Mouse (Mus musculus): ENCODE measurements around the gene Bgn. TPM values are rescaled to one million over a fixed set of nuclear protein-coding genes. Genes with fewer than 3 reads are reported as not detected.
"Not testable (repeated sequence)": the region's sequence is repeated elsewhere in the genome, so short reads cannot be mapped to it uniquely, and the experiment has no call there.

The Bgn gene
- total and polyA plus RNA-seq, 3 experiments = 251 to 364 (median 290) TPM

- no peak for DNase-seq
These were observed 6.8 kb downstream of the Bgn start for GRCm38 (mm10) chrX:73490186-73490585.

GRCm38 (mm10) chrX:73490804-73491203 lies 7.4 kb downstream of the Bgn start:
- DNase-seq = no peak

GRCm38 (mm10) chrX:73493567-73493966 lies 10.2 kb downstream of the Bgn start:
- not testable (repeated sequence) for DNase-seq

DNA sequence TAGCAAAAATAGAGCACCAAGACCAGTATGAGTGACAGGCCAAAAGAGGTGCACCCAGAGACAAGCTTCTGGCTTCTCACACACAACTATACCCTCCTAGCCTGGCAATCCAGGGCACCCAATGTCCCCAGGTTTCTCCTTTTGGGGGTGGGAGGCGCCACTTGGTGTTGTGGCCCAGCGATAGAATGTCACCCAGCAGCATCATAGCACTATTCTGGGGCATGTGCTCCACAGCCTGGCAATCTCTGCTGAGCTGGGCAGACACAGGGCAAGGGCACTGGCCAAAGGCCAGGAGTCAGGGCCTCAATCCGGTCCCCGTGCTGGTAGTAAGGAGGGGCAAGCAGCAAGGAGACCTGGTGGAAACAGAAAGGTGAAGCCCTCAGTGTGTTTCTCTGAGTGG lies 13.3 kb downstream of the Bgn start:
- no peak for DNase-seq

DNA sequence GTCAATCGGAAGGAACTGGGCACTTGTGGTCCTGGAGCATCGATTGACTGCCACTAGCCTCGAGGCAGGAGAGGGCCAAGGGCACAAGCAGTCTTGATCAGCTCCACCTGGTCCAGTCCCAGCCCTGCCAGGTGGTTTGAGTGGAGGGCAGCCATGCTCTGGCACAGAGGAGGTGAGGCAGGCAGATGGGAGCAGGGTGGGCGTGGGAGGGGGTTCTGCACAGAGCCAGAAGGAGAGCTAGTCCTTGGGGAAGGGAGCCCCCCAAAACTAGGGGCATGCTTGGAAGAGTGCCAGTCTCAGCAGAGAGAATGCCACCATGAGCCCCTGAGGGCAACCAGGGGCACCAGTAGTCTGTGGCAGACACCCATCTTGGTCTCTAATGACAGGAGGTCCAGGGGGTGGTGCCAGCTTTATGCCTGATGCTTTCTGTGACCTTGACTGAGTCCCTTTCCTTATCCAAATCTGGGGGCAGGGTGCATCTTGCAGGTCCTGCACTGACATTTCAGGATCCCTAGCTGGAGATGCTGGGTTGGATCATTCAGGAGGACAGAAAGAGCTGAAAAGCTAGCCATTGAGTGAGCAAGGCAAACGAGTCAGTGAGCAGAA lies 21.8 kb downstream of the Bgn start:
- no peak for DNase-seq

GRCm38 (mm10) chrX:73506577-73506976 lies 23.2 kb downstream of the Bgn start:
- DNase-seq = no peak

DNA sequence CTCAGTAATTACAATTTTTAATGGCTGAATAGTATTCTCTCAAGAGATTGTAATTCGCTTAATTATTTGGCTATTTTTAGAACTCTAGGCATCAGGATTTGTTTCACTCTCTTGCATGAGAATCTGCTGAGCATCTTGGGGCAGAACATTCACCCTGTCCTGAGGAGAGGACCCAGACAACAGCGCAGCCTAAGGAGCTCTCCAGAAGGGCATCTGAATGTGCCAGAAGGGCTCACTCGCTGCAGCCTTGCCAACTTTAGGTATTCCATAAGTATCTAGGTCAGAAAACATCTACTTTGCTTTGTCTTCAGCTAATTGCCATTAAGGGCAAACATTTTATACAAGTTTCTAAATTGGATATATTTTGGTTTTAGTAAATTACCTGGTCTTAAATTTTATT lies 25.8 kb downstream of the Bgn start:
- DNase-seq = no peak

- no peak for DNase-seq
These were observed 29.5 kb downstream of the Bgn start for GRCm38 (mm10) chrX:73512904-73513303.

DNA sequence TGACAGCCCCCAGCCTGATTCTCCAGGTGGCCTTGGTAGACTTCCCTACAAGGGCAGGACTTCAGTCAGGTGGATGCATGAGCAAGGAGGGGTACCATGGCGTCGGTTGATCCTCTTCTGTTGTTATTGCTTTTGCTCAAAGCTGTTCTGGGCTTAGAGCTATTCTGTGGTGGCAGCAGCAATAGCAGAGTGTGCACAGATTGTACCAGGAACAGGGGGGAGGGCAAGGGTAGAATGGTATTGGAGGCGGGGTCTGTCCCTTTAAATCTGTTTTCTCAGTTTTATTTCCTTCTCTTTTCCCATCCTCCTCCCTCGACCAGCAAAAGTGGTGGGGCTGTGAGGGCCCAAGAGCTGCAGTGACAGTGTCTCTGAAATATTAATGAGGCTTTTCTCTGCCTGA lies 33.2 kb downstream of the Bgn start:
- DNase-seq = no peak

GRCm38 (mm10) chrX:73517060-73517600 lies 33.7 kb downstream of the Bgn start:
- peak; percentile 68 for DNase-seq

DNA sequence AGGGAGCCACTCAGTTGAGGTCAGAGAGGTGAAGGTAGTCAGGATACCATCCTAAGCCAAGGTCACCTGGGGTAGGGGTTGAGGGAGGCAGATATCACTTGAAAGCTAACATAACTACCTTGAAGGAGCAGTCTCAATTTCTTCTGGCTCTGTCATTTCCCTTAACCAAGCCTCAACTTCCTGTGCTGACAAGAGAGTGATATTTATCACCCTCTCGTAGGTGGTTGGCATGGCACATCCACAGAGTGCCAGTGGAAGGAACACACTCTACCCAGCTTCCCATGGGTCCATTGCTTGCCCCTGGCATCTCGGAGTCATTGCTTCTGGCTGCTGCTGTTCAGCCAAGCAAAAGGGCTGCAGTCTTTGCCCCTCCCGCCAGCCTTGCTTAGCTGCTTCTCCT lies 37.3 kb downstream of the Bgn start:
- DNase-seq = no peak

DNA sequence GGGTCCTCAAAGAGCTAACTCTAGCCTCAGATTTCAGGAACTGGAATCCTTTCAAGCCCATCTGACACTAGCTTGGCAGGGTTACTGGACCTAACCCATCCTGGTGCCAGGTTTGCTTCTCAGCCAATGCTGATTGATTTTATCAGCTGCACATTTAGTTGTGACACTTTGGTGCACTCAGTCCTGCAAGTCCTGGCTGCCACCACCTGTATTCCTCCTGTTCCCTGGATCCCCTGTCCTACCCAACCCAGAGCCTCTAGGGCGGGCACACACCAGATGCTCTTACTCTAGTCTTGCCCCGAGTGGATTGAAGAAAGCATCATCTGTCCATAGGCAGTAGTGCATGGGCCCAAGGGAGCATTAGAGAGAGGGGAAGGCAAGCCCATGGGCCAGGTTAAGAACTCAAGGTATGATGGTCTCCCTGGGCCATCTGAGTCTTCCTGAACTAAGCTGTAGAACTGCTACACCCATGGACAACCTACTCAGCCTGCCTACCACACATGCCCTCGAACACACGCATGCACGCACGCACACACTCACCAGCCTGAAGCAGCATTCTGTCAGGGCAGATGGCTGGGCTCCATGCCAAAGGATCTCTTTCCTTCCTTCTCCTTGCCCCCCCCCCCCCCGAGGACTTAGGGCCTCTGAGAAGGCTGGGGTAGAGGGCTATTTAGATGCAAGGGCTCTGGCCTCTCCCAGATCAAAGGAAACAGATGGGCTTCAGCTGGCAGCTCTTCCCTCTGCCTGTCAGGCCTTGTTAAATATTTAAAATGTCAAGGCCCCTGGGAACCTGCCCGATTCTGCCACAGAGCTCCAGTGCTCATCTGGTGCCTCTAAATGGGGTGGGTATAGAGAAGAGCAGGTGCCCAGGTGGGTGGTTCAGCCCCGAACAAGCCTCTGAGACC lies 41.2 kb downstream of the Bgn start:
- peak; percentile 68 for DNase-seq

DNA sequence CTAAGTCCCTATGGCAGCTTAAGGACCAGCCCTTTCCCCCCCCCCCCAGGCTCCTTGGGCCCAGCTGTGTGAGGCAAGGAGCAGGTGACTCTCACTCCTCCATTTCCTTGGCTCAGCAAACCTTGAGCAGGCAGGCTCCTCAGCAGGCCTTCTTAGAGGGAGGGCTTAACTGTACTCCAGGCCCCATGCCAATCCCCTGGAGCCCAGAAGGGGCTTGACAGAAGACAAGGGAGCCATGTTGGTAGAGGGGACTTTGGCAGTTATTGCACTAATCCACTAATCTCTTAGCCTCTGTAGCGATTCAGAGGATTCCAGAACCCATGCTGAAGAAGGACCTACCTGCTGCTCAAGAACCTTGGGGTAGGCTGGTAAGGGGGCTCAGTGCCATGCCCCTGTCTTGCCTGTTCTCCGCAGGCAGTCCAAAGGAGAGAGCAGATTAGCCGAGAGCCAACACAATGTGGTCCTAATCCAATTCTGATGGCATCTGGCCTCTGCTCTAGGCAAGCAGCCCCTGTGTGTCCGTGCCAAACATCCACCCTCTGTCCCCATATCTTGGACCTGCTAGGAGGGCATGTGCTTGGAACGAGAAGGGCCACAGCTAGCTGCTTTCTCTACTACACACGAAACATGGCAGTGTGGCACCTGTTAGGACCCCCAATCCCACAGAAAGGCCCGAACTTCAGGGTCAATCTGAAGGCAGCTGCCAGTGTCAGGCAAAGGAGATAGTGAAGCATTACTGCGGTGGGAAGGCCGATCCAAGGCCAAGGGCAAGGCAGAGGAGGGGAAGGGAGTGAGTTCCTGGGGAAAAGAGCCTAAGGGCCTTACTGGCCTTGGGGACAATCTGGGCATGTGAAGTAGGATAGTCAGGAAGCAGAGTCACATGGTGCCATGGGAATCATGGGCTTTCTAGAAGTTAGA lies 42.1 kb downstream of the Bgn start:
- DNase-seq = peak; percentile 30

DNA sequence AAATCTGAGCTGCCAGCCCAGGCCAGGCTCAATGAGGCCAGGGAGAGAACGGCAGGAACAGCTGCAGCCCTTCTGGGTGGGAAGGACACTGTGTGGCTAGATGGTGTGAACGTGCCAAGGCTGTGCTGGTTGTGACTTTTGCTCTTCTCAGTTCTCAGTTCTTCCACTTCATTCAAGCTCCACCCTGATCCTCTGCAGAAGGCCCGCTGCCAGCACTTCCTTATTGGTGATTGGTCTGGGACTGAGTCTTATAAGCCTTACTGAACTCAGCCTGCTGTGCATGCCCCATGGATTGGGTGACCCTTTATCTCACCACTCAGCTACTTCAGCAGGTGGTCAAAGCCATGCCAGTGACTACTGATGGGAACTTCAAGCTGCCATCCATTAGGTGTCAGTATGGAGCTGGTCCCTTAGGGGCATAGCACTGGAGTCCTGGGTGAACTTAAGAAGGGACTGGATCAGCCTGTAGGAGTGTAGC lies 43.0 kb downstream of the Bgn start:
- DNase-seq = peak; percentile 35

GRCm38 (mm10) chrX:73537875-73538274 lies 54.5 kb downstream of the Bgn start:
- no peak for DNase-seq

DNA sequence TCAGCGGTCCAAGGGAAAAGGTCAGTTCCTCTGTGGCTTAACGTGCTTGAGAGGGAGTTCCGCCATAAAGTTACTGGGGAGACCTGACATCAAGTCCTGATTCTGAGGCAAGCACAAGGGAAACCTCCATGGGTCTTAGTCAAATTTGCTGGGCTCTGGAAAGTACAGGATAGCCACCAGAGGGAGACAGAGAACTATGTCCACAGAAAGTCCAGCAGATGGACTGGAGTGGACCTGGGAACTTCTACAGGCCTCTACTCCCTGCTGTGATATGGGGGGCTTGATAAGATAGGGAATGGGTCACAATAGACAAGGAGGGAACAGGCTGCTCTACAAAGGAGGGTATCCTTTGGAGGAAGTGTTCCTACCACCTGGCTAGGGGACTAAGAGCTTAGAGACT lies 59.9 kb downstream of the Bgn start:
- DNase-seq = peak; percentile 26

Other genes starting within 250 kb of the Bgn start
- 1 to 10 TPM in 1 of 2 experiments, not detected in 1; 1.7 TPM for gene Xlr4c, start 240.5 kb upstream of the Bgn start, total RNA-seq (2021)
- not detected in 2 replicates for gene Xlr4c, start 240.5 kb upstream of the Bgn start, polyA plus RNA-seq (2012; rRNA removed)
- under 1 TPM in 1 of 2 experiments, not detected in 1; 0.32 TPM for gene Xlr3c, start 218.2 kb upstream of the Bgn start, total RNA-seq (2021)
- gene Xlr3c, start 218.2 kb upstream of the Bgn start, polyA plus RNA-seq (2012; rRNA removed) = not detected in 2 replicates
- gene Xlr5a, start 190.6 kb upstream of the Bgn start, total RNA-seq (2021) = under 1 TPM in 1 of 2 experiments, not detected in 1; 0.49 TPM
- gene Xlr5a, start 190.6 kb upstream of the Bgn start, polyA plus RNA-seq (2012; rRNA removed) = not detected in 2 replicates
- gene Xlr5c, start 190.6 kb upstream of the Bgn start, total RNA-seq (2021) = not detected
- gene Xlr5c, start 190.6 kb upstream of the Bgn start, polyA plus RNA-seq (2012; rRNA removed) = 0.25 TPM in 1 of 2 replicates, not detected in the other
- not detected for gene Gm45015, start 146.8 kb upstream of the Bgn start, total RNA-seq (2021)
- not detected in 2 replicates for gene Gm45015, start 146.8 kb upstream of the Bgn start, polyA plus RNA-seq (2012; rRNA removed)
- gene Zfp275, start 141.0 kb upstream of the Bgn start, total RNA-seq (2021) = 10 to 100 TPM; 14.7 to 17.0 TPM
- gene Zfp275, start 141.0 kb upstream of the Bgn start, polyA plus RNA-seq (2012; rRNA removed) = 10.7 and 12.5 TPM in 2 replicates
- not detected for gene Gm18336, start 84.9 kb upstream of the Bgn start, total RNA-seq (2021)
- 0.03 TPM in 1 of 2 replicates, not detected in the other for gene Gm18336, start 84.9 kb upstream of the Bgn start, polyA plus RNA-seq (2012; rRNA removed)
- under 1 TPM; 0.26 to 0.38 TPM for gene Zfp92, start 72.5 kb upstream of the Bgn start, total RNA-seq (2021)
- 0.10 and 0.11 TPM in 2 replicates for gene Zfp92, start 72.5 kb upstream of the Bgn start, polyA plus RNA-seq (2012; rRNA removed)
- gene Trex2, start 48.3 kb upstream of the Bgn start, total RNA-seq (2021) = not detected
- 0.13 TPM in 1 of 2 replicates, not detected in the other for gene Trex2, start 48.3 kb upstream of the Bgn start, polyA plus RNA-seq (2012; rRNA removed)
- gene Haus7, start 24.6 kb upstream of the Bgn start, total RNA-seq (2021) = 10 to 100 TPM; 20.3 to 31.3 TPM
- 12.6 and 15.5 TPM in 2 replicates for gene Haus7, start 24.6 kb upstream of the Bgn start, polyA plus RNA-seq (2012; rRNA removed)
- gene Atp2b3, start 19.5 kb downstream of the Bgn start, total RNA-seq (2021) = 10 to 100 TPM; 38.2 to 42.3 TPM
- gene Atp2b3, start 19.5 kb downstream of the Bgn start, polyA plus RNA-seq (2012; rRNA removed) = 24.9 and 29.0 TPM in 2 replicates
- under 1 TPM; 0.26 to 0.66 TPM for gene Dusp9, start 155.8 kb downstream of the Bgn start, total RNA-seq (2021)
- 0.33 and 0.40 TPM in 2 replicates for gene Dusp9, start 155.8 kb downstream of the Bgn start, polyA plus RNA-seq (2012; rRNA removed)
- gene Pnck, start 176.5 kb downstream of the Bgn start, total RNA-seq (2021) = 1 to 10 TPM; 6.1 to 7.1 TPM
- 6.3 and 10.9 TPM in 2 replicates for gene Pnck, start 176.5 kb downstream of the Bgn start, polyA plus RNA-seq (2012; rRNA removed)
- 100 to 1,000 TPM in 1 of 2 experiments, 10 to 100 TPM in 1; 73.8 to 137 TPM for gene Slc6a8, start 189.5 kb downstream of the Bgn start, total RNA-seq (2021)
- 82.6 and 101 TPM in 2 replicates for gene Slc6a8, start 189.5 kb downstream of the Bgn start, polyA plus RNA-seq (2012; rRNA removed)
- gene Bcap31, start 232.6 kb downstream of the Bgn start, total RNA-seq (2021) = 100 to 1,000 TPM; 271 to 301 TPM
- gene Bcap31, start 232.6 kb downstream of the Bgn start, polyA plus RNA-seq (2012; rRNA removed) = 24.3 and 30.1 TPM in 2 replicates
- 10 to 100 TPM; 28.1 to 29.6 TPM for gene Abcd1, start 233.0 kb downstream of the Bgn start, total RNA-seq (2021)
- gene Abcd1, start 233.0 kb downstream of the Bgn start, polyA plus RNA-seq (2012; rRNA removed) = 35.2 and 41.1 TPM in 2 replicates